In the genomic region with DNA sequence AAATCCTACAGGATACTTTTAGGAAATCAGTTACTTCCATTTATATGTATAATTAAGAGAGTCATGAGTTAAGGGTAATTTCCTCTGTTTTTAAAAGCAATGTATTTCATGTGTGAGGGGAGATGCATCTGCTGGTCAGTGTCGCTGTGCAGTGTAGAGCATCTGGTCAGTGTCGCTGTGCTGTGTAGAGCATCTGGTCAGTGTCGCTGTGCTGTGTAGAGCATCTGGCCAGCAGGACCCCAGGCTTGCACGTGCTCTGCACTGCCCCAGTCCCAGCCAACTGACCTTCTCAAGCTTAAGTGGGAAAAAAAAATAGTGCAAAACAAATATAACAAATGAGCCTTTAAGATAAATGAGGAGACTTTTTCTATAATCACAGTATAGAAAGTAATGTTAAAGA, we compare ENCODE assay signal across 14 mouse cellular contexts.
"Had no signal": no experiment of that assay in that cellular context is flagged by ENCODE, and none has a peak within 500 bp of the region (broad histone marks: within the 10 kb centered on the region; RNA-seq: fewer than 3 reads in every experiment).

No protein-coding gene starts in this region.

- DNase-seq: liver, postnatal 0 days; lung, adult 2 months; lung, postnatal 14 days; lung, postnatal 36 days; right cerebral cortex, postnatal 14 days; thymus, adult 2 months; thymus, postnatal 25 days; thymus, postnatal 4 days had no signal

- H3K4me3 ChIP-seq: liver, embryonic 15.5 days; lung, embryonic 15.5 days; midbrain, embryonic 13.5 days; midbrain, embryonic 15.5 days; neural tube, embryonic 12.5 days had no signal

- ATAC-seq: liver, postnatal 0 days; lung, postnatal 0 days; midbrain, embryonic 13.5 days; midbrain, embryonic 15.5 days had no signal

- H3K4me1 ChIP-seq: liver, embryonic 15.5 days; lung, embryonic 15.5 days; midbrain, embryonic 13.5 days; midbrain, embryonic 15.5 days; neural tube, embryonic 12.5 days had no signal

- H3K9me3 ChIP-seq: liver, embryonic 15.5 days; lung, embryonic 15.5 days; midbrain, embryonic 13.5 days; midbrain, embryonic 15.5 days; neural tube, embryonic 12.5 days had no signal

- H3K36me3 ChIP-seq: liver, embryonic 15.5 days; lung, embryonic 15.5 days; midbrain, embryonic 13.5 days; midbrain, embryonic 15.5 days; neural tube, embryonic 12.5 days had no signal

- H3K27me3 ChIP-seq: liver, embryonic 15.5 days; lung, embryonic 15.5 days; midbrain, embryonic 13.5 days; midbrain, embryonic 15.5 days; neural tube, embryonic 12.5 days had no signal
